Mouse (Mus musculus): ENCODE data around the gene Rhox8.
"Not testable (repeated sequence)": the region's sequence is repeated elsewhere in the genome, so short reads cannot be mapped to it uniquely, and the experiment has no call there.

GRCm38 (mm10) chrX:37826610-37827009 lies 52.1 kb downstream of the Rhox8 start, which contains the start of gene Rhox6:
- not testable (repeated sequence) for TF ChIP-seq CTCF (IDR thresholded peaks at IDR 0.05); POLR2A (IDR thresholded peaks at IDR 0.05; ENCODE audit: insufficient read depth, low read depth, low read length)
